Mouse (Mus musculus): ENCODE measurements around the gene Kcnq2. TPM values are rescaled to one million over a fixed set of nuclear protein-coding genes. Genes with fewer than 3 reads are reported as not detected.

Gene Kcnq2
- total and polyA plus RNA-seq, 3 experiments: 0.04 TPM; not detected in 2

GRCm38 (mm10) chr2:181079518-181079917 lies 55.6 kb downstream of the Kcnq2 start:
- in situ Hi-C loops (cut with MboI; ENCODE audit: low pct_ligation_motif_present, low pct_unique_long_range_greater_than_20kb, low sequenced_read_pairs): no loop called here
- H3K9ac ChIP-seq (ENCODE audit: insufficient read depth, low read depth): no peak overlapping the region
- dilution Hi-C loops (cut with MboI; ENCODE audit: extremely low pct_ligation_motif_present, extremely low pct_unique_long_range_greater_than_20kb, low sequenced_read_pairs): no loop called here
- H3K9me3 ChIP-seq (replicated peaks; ENCODE audit: low read length): no peaks in the 10 kb centered on the region
- TF ChIP-seq MYC (IDR thresholded peaks at IDR 0.05; ENCODE audit: low read depth, low read length) (no peak), NRF1 (IDR thresholded peaks at IDR 0.05; ENCODE audit: low read depth, low read length) (no peak), JUN (IDR thresholded peaks at IDR 0.05; ENCODE audit: insufficient read depth, low read depth, low read length) (no peak), RCOR1 (conservative IDR thresholded peaks at IDR 0.05; ENCODE audit: low read depth, low read length) (no peak), JUND (conservative IDR thresholded peaks at IDR 0.05; ENCODE audit: low read depth, low read length) (no peak), KAT2A (IDR thresholded peaks at IDR 0.05; ENCODE audit: insufficient replicate concordance, low read length) (no peak), SIN3A (IDR thresholded peaks at IDR 0.05; ENCODE audit: low read length) (no peak), CTCF (conservative IDR thresholded peaks at IDR 0.05 in 1 of 2, IDR thresholded peaks at IDR 0.05 in 1 of 2; ENCODE audit: low read depth in 2 of 2, low read length in 2 of 2) (no peak), ZC3H11A (IDR thresholded peaks at IDR 0.05; ENCODE audit: low read depth, low read length) (no peak), CHD2 (IDR thresholded peaks at IDR 0.05; ENCODE audit: low read length) (no peak), ELF1 (IDR thresholded peaks at IDR 0.05; ENCODE audit: low read depth, low read length) (no peak), EP300 (IDR thresholded peaks at IDR 0.05; ENCODE audit: low read length) (no peak), USF2 (conservative IDR thresholded peaks at IDR 0.05; ENCODE audit: low read depth, low read length) (no peak), POLR2AphosphoS2 (IDR thresholded peaks at IDR 0.05; ENCODE audit: low read depth, low read length) (no peak), PAX5 (IDR thresholded peaks at IDR 0.05; ENCODE audit: low read length) (no peak), GABPA (IDR thresholded peaks at IDR 0.05; ENCODE audit: insufficient replicate concordance, low read depth, low read length) (no peak), MEF2A (IDR thresholded peaks at IDR 0.05; ENCODE audit: borderline replicate concordance, low read depth, low read length) (no peak), CHD1 (IDR thresholded peaks at IDR 0.05; ENCODE audit: low read depth, low read length) (no peak)
- DNase-seq (ENCODE audit: extremely low read depth): no peak
- H3K27me3 ChIP-seq (replicated peaks): peaks cover 6% of the 10 kb centered on the region
- H3K79me2 ChIP-seq (replicated peaks; ENCODE audit: control insufficient read depth, extremely low read depth, insufficient read depth, poor library complexity, severe bottlenecking): no peaks in the 10 kb centered on the region
- H3K4me3 ChIP-seq (replicated peaks in 1 of 3; ENCODE audit: low read depth in 2 of 3, low read length in 2 of 3, poor library complexity in 1 of 3): no peak overlapping the region
- no peak overlapping the region for H3K27ac ChIP-seq (ENCODE audit: insufficient read depth, low read depth)
- peaks cover 42 to 46% of the 10 kb centered on the region in 2 experiments for H3K4me1 ChIP-seq (ENCODE audit: control insufficient read depth in 1 of 2, insufficient read depth in 2 of 2)
- no peaks in the 10 kb centered on the region for H3K36me3 ChIP-seq (replicated peaks in 1 of 2; ENCODE audit: control insufficient read depth in 1 of 2, insufficient read depth in 1 of 2, low read length in 1 of 2)
- H3K4me2 ChIP-seq (ENCODE audit: insufficient read depth, low read depth, poor library complexity, severe bottlenecking): no peak overlapping the region

GRCm38 (mm10) chr2:181078908-181079307 lies 56.2 kb downstream of the Kcnq2 start:
- dilution Hi-C loops (cut with MboI; ENCODE audit: extremely low pct_ligation_motif_present, extremely low pct_unique_long_range_greater_than_20kb, low sequenced_read_pairs) (no loop called here), in situ Hi-C loops (cut with MboI; ENCODE audit: low pct_ligation_motif_present, low pct_unique_long_range_greater_than_20kb, low sequenced_read_pairs) (no loop called here)
- Histone ChIP-seq H3K9ac (ENCODE audit: insufficient read depth, low read depth) (no peak overlapping the region), H3K27me3 (replicated peaks) (peaks cover 10% of the 10 kb centered on the region), H3K4me3 (replicated peaks in 1 of 3; ENCODE audit: low read depth in 2 of 3, low read length in 2 of 3, poor library complexity in 1 of 3) (no peak overlapping the region), H3K79me2 (replicated peaks; ENCODE audit: control insufficient read depth, extremely low read depth, insufficient read depth, poor library complexity, severe bottlenecking) (no peaks in the 10 kb centered on the region), H3K27ac (ENCODE audit: insufficient read depth, low read depth) (no peak overlapping the region), H3K9me3 (replicated peaks; ENCODE audit: low read length) (no peaks in the 10 kb centered on the region), H3K4me2 (ENCODE audit: insufficient read depth, low read depth, poor library complexity, severe bottlenecking) (no peak overlapping the region), H3K4me1 (ENCODE audit: control insufficient read depth in 1 of 2, insufficient read depth in 2 of 2) (peaks cover 36 to 40% of the 10 kb centered on the region in 2 experiments), H3K36me3 (replicated peaks in 1 of 2; ENCODE audit: control insufficient read depth in 1 of 2, insufficient read depth in 1 of 2, low read length in 1 of 2) (no peaks in the 10 kb centered on the region)
- no peak for DNase-seq (ENCODE audit: extremely low read depth)
- TF ChIP-seq USF2 (conservative IDR thresholded peaks at IDR 0.05; ENCODE audit: low read depth, low read length): no peak
- no peak for TF ChIP-seq ZC3H11A (IDR thresholded peaks at IDR 0.05; ENCODE audit: low read depth, low read length)
- TF ChIP-seq TBP (conservative IDR thresholded peaks at IDR 0.05; ENCODE audit: low read depth, low read length): no peak
- no peak for TF ChIP-seq MAZ (IDR thresholded peaks at IDR 0.05; ENCODE audit: low read depth, low read length)
- no peak for TF ChIP-seq MAFK (IDR thresholded peaks at IDR 0.05; ENCODE audit: insufficient replicate concordance, low read length)
- no peak for TF ChIP-seq RCOR1 (conservative IDR thresholded peaks at IDR 0.05; ENCODE audit: low read depth, low read length)
- TF ChIP-seq NELFE (IDR thresholded peaks at IDR 0.05; ENCODE audit: low read depth, low read length): no peak
- TF ChIP-seq JUND (conservative IDR thresholded peaks at IDR 0.05; ENCODE audit: low read depth, low read length): no peak
- TF ChIP-seq JUN (IDR thresholded peaks at IDR 0.05; ENCODE audit: insufficient read depth, low read depth, low read length): no peak
- no peak for TF ChIP-seq ELF1 (IDR thresholded peaks at IDR 0.05; ENCODE audit: low read depth, low read length)
- no peak for TF ChIP-seq MEF2A (IDR thresholded peaks at IDR 0.05; ENCODE audit: borderline replicate concordance, low read depth, low read length)
- TF ChIP-seq POLR2A (IDR thresholded peaks at IDR 0.05; ENCODE audit: low read depth, low read length): no peak
- no peak for TF ChIP-seq EP300 (IDR thresholded peaks at IDR 0.05; ENCODE audit: low read length)
- no peak for TF ChIP-seq SMC3 (IDR thresholded peaks at IDR 0.05; ENCODE audit: low read depth, low read length)
- no peak for TF ChIP-seq UBTF (IDR thresholded peaks at IDR 0.05; ENCODE audit: low read depth, low read length)
- TF ChIP-seq CHD2 (IDR thresholded peaks at IDR 0.05; ENCODE audit: low read length): no peak
- TF ChIP-seq MYC (IDR thresholded peaks at IDR 0.05; ENCODE audit: low read depth, low read length): no peak
- no peak for TF ChIP-seq RAD21 (IDR thresholded peaks at IDR 0.05; ENCODE audit: low read depth, low read length)

Data from CH12.LX (cell line).